8 mouse cellular contexts compared by ENCODE assay signal in genomic region chr17:69416920-69417661, GRCm38 (mm10). TPM values are rescaled to one million over a fixed set of nuclear protein-coding genes. Genes with fewer than 3 reads are reported as not detected.
A peak's percentile ranks its signal among the peaks of the same experiment; 100 is the strongest.
DNase-seq lines count a peak whose midpoint lies in the region; ATAC-seq and TF ChIP-seq lines count a peak whose summit lies in the region.

No protein-coding gene starts in this region.

- peak overlapping the region; percentile 100 for H3K27ac ChIP-seq in gastrocnemius, adult 2 months
- H3K27ac ChIP-seq in hindbrain, postnatal 0 days: peak overlapping the region; percentile 99
- peak overlapping the region; percentile 100 for H3K27ac ChIP-seq in left cerebral cortex, adult 2 months

- peak overlapping the region; percentile 84 for H3K9ac ChIP-seq in hindbrain, postnatal 0 days (replicated peaks; ENCODE audit: low read length)

- peak overlapping the region; percentile 96 for H3K4me3 ChIP-seq in gastrocnemius, adult 2 months
- peak overlapping the region; percentile 88 for H3K4me3 ChIP-seq in hindbrain, postnatal 0 days (ENCODE audit: low read length)
- peak overlapping the region; percentile 99 for H3K4me3 ChIP-seq in left cerebral cortex, adult 2 months

- H3K27me3 ChIP-seq in hindbrain, postnatal 0 days (ENCODE audit: insufficient read depth, low read length): no peaks in the 10 kb centered on the region

- under 1% methylated on average over 56 of the region's 56 CpGs for WGBS in hindbrain, postnatal 0 days

- peak; percentile 82 for DNase-seq in WW6 (ENCODE audit: low read depth, low spot score)
- peak; percentile 90 to 96 for DNase-seq in cerebellum, postnatal 4 days (ENCODE audit: low spot score in 2 of 2)
- DNase-seq in gastrocnemius, adult 2 months: peak; percentile 98
- DNase-seq in hindbrain, postnatal 0 days (ENCODE audit: low spot score): peak; percentile 97
- DNase-seq in left cerebral cortex, adult 2 months (ENCODE audit: extremely low spot score in 1 of 2, low spot score in 2 of 2): peak; percentile 94 to 97
- peak; percentile 96 for DNase-seq in right cerebral cortex, adult 2 months (ENCODE audit: low spot score in 2 of 2)
- peak; percentile 96 for DNase-seq in urinary bladder, postnatal 14 days (ENCODE audit: low spot score)

- no peaks in the 10 kb centered on the region for H3K36me3 ChIP-seq in hindbrain, postnatal 0 days (ENCODE audit: insufficient read depth, low read length)

- intact Hi-C loops in gastrocnemius, adult 2 months (cut with DNase I): loop anchor here (2.0 kb wide), 1 partner anchor 34 kb away; the partner anchor contains the start of gene Zbtb14
- intact Hi-C loops in left cerebral cortex, adult 2 months (cut with DNase I): loop anchor here (2.0 kb wide), 1 partner anchor 34 kb away; the partner anchor contains the start of gene Zbtb14

- no peak for TF ChIP-seq CTCF in gastrocnemius, adult 2 months (IDR thresholded peaks at IDR 0.05)
- no peak for TF ChIP-seq CTCF in hindbrain, postnatal 0 days (IDR thresholded peaks at IDR 0.05; ENCODE audit: low read depth)
- no peak; the same call in 1 of the 2 replicates for TF ChIP-seq CTCF in left cerebral cortex, adult 2 months (IDR thresholded peaks at IDR 0.05)

- no peaks in the 10 kb centered on the region for H3K9me3 ChIP-seq in hindbrain, postnatal 0 days (ENCODE audit: low read length)

- peak; percentile 100 for ATAC-seq in hindbrain, postnatal 0 days
- ATAC-seq in megakaryocyte, adult 5-6 weeks (ENCODE audit: poor library complexity, severe bottlenecking): peak; percentile 94

- no peaks in the 10 kb centered on the region for H3K4me1 ChIP-seq in hindbrain, postnatal 0 days (ENCODE audit: insufficient read depth, low read length)

- H3K4me2 ChIP-seq in hindbrain, postnatal 0 days (ENCODE audit: low read depth, low read length): peak overlapping the region; percentile 92

RNA-seq across cellular contexts. Expression of gene Akain1, which starts 22.0 kb away (rescaled TPM):
- not detected for total RNA-seq in gastrocnemius, adult 2 months (2021)
- total RNA-seq in hindbrain, postnatal 0 days (2014; rRNA removed): 1.4 and 2.3 TPM in 2 replicates
- 1.9 and 2.3 TPM in 2 replicates for polyA plus RNA-seq in hindbrain, postnatal 0 days (2015; fragmentation: Nextera tagmentation; extraction: Ambion mirVana)
- total RNA-seq in left cerebral cortex, adult 2 months (2021): 1 to 10 TPM; 5.1 to 6.0 TPM
- total RNA-seq in megakaryocyte, adult 5-6 weeks (2015): not detected in 2 replicates
- total RNA-seq in megakaryocyte, adult 5-6 weeks (2017): not detected in 2 replicates

RNA-seq across cellular contexts. Expression of gene Zbtb14, which starts 34.2 kb away (rescaled TPM):
- total RNA-seq in gastrocnemius, adult 2 months (2021): 1 to 10 TPM; 8.3 to 9.1 TPM
- total RNA-seq in hindbrain, postnatal 0 days (2014; rRNA removed): 19.2 and 22.2 TPM in 2 replicates
- 19.5 and 20.5 TPM in 2 replicates for polyA plus RNA-seq in hindbrain, postnatal 0 days (2015; fragmentation: Nextera tagmentation; extraction: Ambion mirVana)
- total RNA-seq in left cerebral cortex, adult 2 months (2021): 10 to 100 TPM; 22.2 to 25.2 TPM
- total RNA-seq in megakaryocyte, adult 5-6 weeks (2015): 14.7 and 15.6 TPM in 2 replicates
- total RNA-seq in megakaryocyte, adult 5-6 weeks (2017): 16.1 and 16.3 TPM in 2 replicates

Comparison
In these comparisons a context has a peak if more than half of its experiments do, and no peak if none do; other contexts are left out.
1. Peak in every context shown above with its lines: DNase-seq, ATAC-seq, H3K4me3 ChIP-seq and H3K27ac ChIP-seq.